Mouse (Mus musculus) midbrain, embryonic 10.5 days (tissue): ENCODE data around the gene Pak1. TPM values are rescaled to one million over a fixed set of nuclear protein-coding genes. Genes with fewer than 3 reads are reported as not detected.

ENCODE experiments used
- DNase-seq: peaks from one replicate; pipeline ENCODE4 v3.0.0-alpha.2; 2017; ENCODE audit warnings: low spot score
- H3K27ac ChIP-seq: fragments of 300-500 bp; sonication (generic); replicated peaks from 2 replicates; pipeline ENCODE4 v1.5.1; 2016; ENCODE audit warnings: mild to moderate bottlenecking
- H3K27me3 ChIP-seq: fragments of 300-500 bp; sonication (generic); 2 replicates; pipeline ENCODE4 v1.6.1; 2016; ENCODE audit warnings: low read depth, mild to moderate bottlenecking; ENCODE audit not compliant: poor library complexity, severe bottlenecking
- H3K36me3 ChIP-seq: fragments of 300-500 bp; sonication (generic); 2 replicates; pipeline ENCODE4 v1.6.1; 2016; ENCODE audit warnings: mild to moderate bottlenecking, moderate library complexity
- H3K4me1 ChIP-seq: fragments of 300-500 bp; sonication (generic); 2 replicates; pipeline ENCODE4 v1.6.1; 2016
- H3K4me3 ChIP-seq: fragments of 300-500 bp; sonication (generic); 2 replicates; pipeline ENCODE4 v1.5.1; 2016; ENCODE audit warnings: mild to moderate bottlenecking, moderate library complexity
- H3K9me3 ChIP-seq: fragments of 300-500 bp; sonication (generic); replicated peaks from 2 replicates; pipeline ENCODE4 v1.6.1; 2016; ENCODE audit warnings: mild to moderate bottlenecking
- WGBS: fragments of 180-500 bp; shearing (Covaris S2); methylation state at CpG from one replicate; pipeline ENCODE4 v1.1.7; 2016; 5-methylcytosine and 5-hydroxymethylcytosine counted together
- polyA plus RNA-seq: library from polyadenylated mRNA; unstranded; fragments of >200 nt; fragmentation: Nextera tagmentation; extraction: Ambion mirVana; gene quantifications from 2 replicates; pipeline ENCODE4 v1.2.1, GENCODE M21; 2016

Pak1 gene
- polyA plus RNA-seq, result 70.4 and 90.6 TPM in 2 replicates

GRCm38 (mm10) chr7:97788190-97788668 lies at the start of gene Pak1:
Gene Pak1 (plus strand): TSS chr7:97788541.
- peaks cover 40% of the 10 kb centered on the region for H3K4me1 ChIP-seq
- H3K27me3 ChIP-seq, result peaks cover 37% of the 10 kb centered on the region
- peak within 1 kb of the TSS; percentile 95 for H3K4me3 ChIP-seq
- H3K9me3 ChIP-seq, result no peaks in the 10 kb centered on the region
- peak within 1 kb of the TSS; percentile 95 for H3K27ac ChIP-seq
- H3K36me3 ChIP-seq, result no peaks in the 10 kb centered on the region
- WGBS, result under 1% methylated on average over 46 of the region's 46 CpGs
- DNase-seq, result peak; percentile 89

DNA sequence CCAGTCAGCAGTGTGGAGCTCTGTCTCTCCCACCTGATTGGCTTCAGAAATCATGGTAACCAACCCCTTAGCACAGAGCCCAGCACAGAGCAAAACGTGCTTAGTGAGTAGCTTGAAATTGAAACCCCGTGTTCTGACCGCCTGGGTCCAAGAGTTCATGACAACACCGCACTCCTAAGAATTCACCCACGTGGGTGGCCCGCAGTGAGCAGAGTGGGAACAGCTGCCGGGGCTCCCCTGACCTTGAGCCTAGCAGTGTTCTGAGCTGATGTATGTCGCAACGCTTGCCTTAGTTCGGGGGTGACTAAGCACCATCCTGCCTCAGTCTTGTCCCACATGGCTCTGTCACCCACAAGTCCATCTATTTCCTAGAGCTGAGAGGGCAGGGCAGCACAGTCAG lies 47.4 kb upstream of the Pak1 start:
- H3K27me3 ChIP-seq, result peaks cover 34% of the 10 kb centered on the region
- H3K36me3 ChIP-seq, result no peaks in the 10 kb centered on the region
- DNase-seq, result peak; percentile 27
- H3K27ac ChIP-seq, result no peak overlapping the region
- H3K4me3 ChIP-seq, result no peak overlapping the region
- WGBS, result 50% methylated on average over 10 of the region's 10 CpGs
- H3K9me3 ChIP-seq, result no peaks in the 10 kb centered on the region
- peaks cover 52% of the 10 kb centered on the region for H3K4me1 ChIP-seq

GRCm38 (mm10) chr7:97741756-97742291 lies 46.5 kb upstream of the Pak1 start:
- Histone ChIP-seq H3K9me3 (no peaks in the 10 kb centered on the region), H3K36me3 (no peaks in the 10 kb centered on the region), H3K27ac (peak overlapping the region; percentile 33; the same call in 1 of the 2 replicates), H3K27me3 (peaks cover 29% of the 10 kb centered on the region), H3K4me1 (peaks cover 44% of the 10 kb centered on the region), H3K4me3 (no peak overlapping the region)
- DNase-seq, result no peak
- WGBS, result 21% methylated on average over 1 of the region's 1 CpGs

DNA sequence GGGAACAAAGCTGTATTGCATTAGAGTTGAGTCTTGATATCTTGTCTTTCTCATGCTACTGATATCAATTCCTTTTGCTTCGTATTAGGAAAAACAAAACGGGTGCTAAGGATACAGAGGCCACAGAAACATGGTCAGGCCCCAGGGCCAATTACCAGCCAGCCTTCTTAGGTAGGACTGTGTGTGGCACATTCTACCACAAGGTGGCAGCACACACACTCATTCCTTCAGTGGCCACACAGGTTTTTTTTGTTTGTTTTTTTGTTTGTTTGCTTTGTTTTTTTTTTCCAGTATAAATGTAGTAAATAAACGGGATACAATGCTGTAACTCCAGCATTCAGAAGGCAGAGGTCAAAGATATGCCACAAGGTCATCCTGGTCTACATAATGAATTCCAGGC lies 43.0 kb upstream of the Pak1 start:
- peaks cover 14% of the 10 kb centered on the region for H3K27me3 ChIP-seq
- peaks cover 42% of the 10 kb centered on the region for H3K4me1 ChIP-seq
- no peaks in the 10 kb centered on the region for H3K36me3 ChIP-seq
- WGBS, result 27% methylated on average over 3 of the region's 3 CpGs
- no peaks in the 10 kb centered on the region for H3K9me3 ChIP-seq
- peak; percentile 57 for DNase-seq
- no peak overlapping the region for H3K27ac ChIP-seq
- H3K4me3 ChIP-seq, result no peak overlapping the region

GRCm38 (mm10) chr7:97747176-97747707 lies 41.1 kb upstream of the Pak1 start:
- 79% methylated on average over 4 of the region's 4 CpGs for WGBS
- Histone ChIP-seq H3K27me3 (peaks cover 12% of the 10 kb centered on the region), H3K4me3 (no peak overlapping the region), H3K4me1 (peaks cover 25% of the 10 kb centered on the region), H3K9me3 (no peaks in the 10 kb centered on the region), H3K36me3 (no peaks in the 10 kb centered on the region), H3K27ac (no peak overlapping the region)
- no peak for DNase-seq

GRCm38 (mm10) chr7:97747787-97748497 lies 40.4 kb upstream of the Pak1 start:
- no peaks in the 10 kb centered on the region for H3K36me3 ChIP-seq
- H3K4me1 ChIP-seq, result peaks cover 25% of the 10 kb centered on the region
- no peaks in the 10 kb centered on the region for H3K9me3 ChIP-seq
- 26% methylated on average over 28 of the region's 28 CpGs for WGBS
- peak overlapping the region; percentile 77 for H3K27ac ChIP-seq
- no peak overlapping the region for H3K4me3 ChIP-seq
- H3K27me3 ChIP-seq, result peaks cover 5% of the 10 kb centered on the region; the same call in 1 of the 2 replicates
- DNase-seq, result peak; percentile 82

- DNase-seq, result peak; percentile 30
- Histone ChIP-seq H3K4me1 (peaks cover 25% of the 10 kb centered on the region), H3K27ac (peak overlapping the region; percentile 77), H3K27me3 (0 out of 2 replicates have a peak, but pooled peaks cover 5% of the 10 kb centered on the region), H3K9me3 (no peaks in the 10 kb centered on the region), H3K4me3 (peak overlapping the region; percentile 36), H3K36me3 (no peaks in the 10 kb centered on the region)
- 61% methylated on average over 10 of the region's 10 CpGs for WGBS
Observed at GRCm38 (mm10) chr7:97748527-97749206, 39.7 kb upstream of the Pak1 start.

- H3K4me1 ChIP-seq, result peaks cover 25% of the 10 kb centered on the region
- DNase-seq, result peak; percentile 35
- H3K36me3 ChIP-seq, result no peaks in the 10 kb centered on the region
- peak overlapping the region; percentile 36 for H3K4me3 ChIP-seq
- H3K9me3 ChIP-seq, result no peaks in the 10 kb centered on the region
- 29% methylated on average over 19 of the region's 19 CpGs for WGBS
- peak overlapping the region; percentile 77 for H3K27ac ChIP-seq
- no peaks in the 10 kb centered on the region for H3K27me3 ChIP-seq
Observed at GRCm38 (mm10) chr7:97749207-97750190, 38.8 kb upstream of the Pak1 start.

DNA sequence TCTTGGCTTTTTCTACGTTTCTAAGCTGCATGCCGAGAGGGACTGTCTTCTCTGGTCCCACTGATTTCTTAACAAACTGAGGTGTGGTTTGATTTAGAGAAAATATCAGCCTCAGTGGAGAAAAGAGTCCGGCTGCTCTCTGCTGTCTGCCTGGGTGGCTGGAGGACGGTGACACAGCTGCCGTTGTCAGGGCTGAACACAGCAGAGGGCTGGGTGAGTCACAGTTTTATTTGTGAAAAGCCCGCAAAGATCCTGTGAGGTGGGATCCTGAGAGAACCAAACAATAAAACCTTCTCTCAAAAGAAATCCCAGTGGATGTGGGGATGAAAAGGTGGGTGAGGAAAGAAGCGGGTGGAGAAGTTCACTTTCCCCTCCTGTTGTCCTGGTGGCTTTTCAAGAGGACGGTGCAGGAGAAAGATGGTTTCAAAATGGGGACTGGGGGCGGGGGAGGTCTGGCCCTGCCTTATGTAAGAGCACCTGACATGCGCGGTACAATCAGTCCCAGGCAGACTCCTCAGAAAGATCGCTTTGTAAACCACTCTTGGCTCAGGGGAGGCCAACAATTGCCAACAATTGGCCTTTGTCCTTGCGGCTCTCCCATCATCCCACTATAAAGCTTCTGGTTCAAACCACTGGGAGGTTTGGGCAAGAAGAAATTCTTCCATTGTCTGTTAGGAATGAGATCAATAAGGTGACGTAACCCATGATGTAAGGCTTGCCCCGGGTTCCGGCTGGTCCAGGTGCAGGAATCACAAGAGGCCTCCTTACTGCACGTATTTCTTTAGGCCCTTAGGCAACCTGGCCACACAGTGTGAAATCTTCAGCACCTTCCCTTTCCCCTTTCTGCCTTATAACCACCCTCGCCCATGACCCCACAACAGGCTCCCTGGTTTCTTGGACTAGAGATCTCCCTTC lies 31.1 kb upstream of the Pak1 start:
- 46% methylated on average over 18 of the region's 18 CpGs for WGBS
- peak overlapping the region; percentile 82 for H3K27ac ChIP-seq

DNA sequence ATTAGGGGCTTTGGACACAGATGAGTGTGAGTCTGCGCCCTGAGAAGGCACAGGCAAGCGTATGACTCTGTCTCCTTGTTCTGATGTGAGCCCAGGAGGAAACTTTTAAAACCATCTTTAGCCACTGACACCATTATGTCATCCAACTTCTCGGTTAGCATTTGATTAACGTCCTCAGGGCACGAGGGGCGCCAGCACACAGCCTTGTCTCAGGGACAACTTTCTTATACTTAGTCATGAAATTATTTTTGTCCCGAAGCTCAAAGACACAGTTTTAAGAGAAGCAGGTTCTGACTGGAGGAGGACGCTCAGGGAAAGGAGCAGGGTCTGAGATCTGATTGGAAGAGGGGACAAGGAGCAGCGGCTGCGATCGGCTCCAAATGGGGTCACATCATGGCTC lies 23.8 kb upstream of the Pak1 start:
- no peak for DNase-seq
- no peaks in the 10 kb centered on the region for H3K4me1 ChIP-seq
- no peaks in the 10 kb centered on the region for H3K9me3 ChIP-seq
- H3K27me3 ChIP-seq, result no peaks in the 10 kb centered on the region
- no peak overlapping the region for H3K4me3 ChIP-seq
- H3K36me3 ChIP-seq, result no peaks in the 10 kb centered on the region
- H3K27ac ChIP-seq, result no peak overlapping the region
- 92% methylated on average over 11 of the region's 11 CpGs for WGBS

More for the DNA sequence above, 31.1 kb upstream of the Pak1 start:
- H3K36me3 ChIP-seq, result no peaks in the 10 kb centered on the region
- peak; percentile 43 for DNase-seq
- no peaks in the 10 kb centered on the region for H3K27me3 ChIP-seq
- H3K4me1 ChIP-seq, result peaks cover 17% of the 10 kb centered on the region
- H3K4me3 ChIP-seq, result peak overlapping the region; percentile 21; the same call in 1 of the 2 replicates
- H3K9me3 ChIP-seq, result no peaks in the 10 kb centered on the region
